Mouse (Mus musculus): ENCODE results near the gene Ctps. TPM values are rescaled to one million over a fixed set of nuclear protein-coding genes. Genes with fewer than 3 reads are reported as not detected.

The Ctps gene
- 108 and 115 TPM in 2 replicates for polyA plus RNA-seq (2014; fragmentation: Nextera tagmentation; extraction: Ambion mirVana)

DNA sequence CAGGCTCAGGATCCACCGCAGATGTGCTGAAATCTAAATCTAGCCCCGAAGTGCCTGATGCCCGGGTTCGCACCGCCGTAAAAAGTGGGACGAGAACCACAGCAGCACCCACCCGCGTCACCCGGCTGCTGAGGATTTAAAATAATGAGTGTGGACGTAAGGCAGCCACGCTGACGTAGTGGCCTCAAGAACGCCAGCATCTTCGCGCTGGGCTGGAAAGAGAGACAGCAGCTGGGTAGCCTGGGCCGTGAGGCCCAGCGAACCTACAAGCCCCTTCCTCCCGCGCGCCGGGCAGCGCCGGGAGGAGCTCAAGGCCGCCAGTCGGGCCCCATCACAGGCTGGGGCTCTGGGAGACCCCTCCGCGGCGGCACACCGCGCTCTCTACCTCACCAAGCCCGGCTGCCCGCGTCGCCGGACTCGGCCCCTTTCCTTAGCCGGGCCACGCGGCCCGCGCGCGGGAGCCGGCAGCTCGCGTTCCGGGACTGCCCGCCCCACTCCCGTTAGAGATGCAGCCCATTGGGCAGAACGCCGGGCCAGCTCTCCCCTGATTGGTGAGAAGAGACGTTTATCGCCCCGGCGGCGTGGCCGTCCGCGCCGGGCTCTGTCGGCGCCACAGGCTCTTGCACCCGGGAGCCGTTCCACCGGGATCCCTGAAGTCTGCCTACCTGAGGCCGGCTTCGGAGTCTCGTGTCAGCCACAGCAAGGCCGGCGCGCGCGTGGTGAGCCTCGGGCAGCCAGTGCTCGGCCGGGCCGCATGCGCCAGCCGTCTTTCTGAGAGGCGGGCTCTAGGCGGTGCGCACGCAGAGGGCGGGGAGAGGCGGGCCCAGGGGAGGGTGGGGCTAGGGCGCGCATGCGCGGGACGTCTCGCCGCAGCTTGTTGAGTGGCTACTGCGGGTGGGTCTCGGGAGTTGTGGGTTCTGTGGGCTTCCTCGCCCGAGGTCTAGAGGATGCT, at the start of gene Ctps:
Gene Ctps, minus strand, starts transcription at position 791 of the 952 bp plus-strand sequence.
- under 1% methylated on average over 85 of the region's 97 CpGs for WGBS
- H3K4me3 ChIP-seq (ENCODE audit: low read depth, low read length), result peak within 1 kb of the TSS; percentile 77
- DNase-seq (ENCODE audit: low spot score) (peak; percentile 97), ATAC-seq (peak; percentile 97)
- H3K4me1 ChIP-seq (ENCODE audit: control insufficient read depth, insufficient read depth, low read length), result peaks cover 20% of the 10 kb centered on the region
- H3K36me3 ChIP-seq (ENCODE audit: control insufficient read depth, insufficient read depth, low read length), result peaks cover 13% of the 10 kb centered on the region
- no peaks in the 10 kb centered on the region for H3K9me3 ChIP-seq (replicated peaks; ENCODE audit: control insufficient read depth, low read length)
- peak within 1 kb of the TSS; percentile 95 for H3K27ac ChIP-seq (ENCODE audit: low read depth, low read length)
- peak within 1 kb of the TSS; percentile 80 for H3K4me2 ChIP-seq (ENCODE audit: low read length)
- H3K27me3 ChIP-seq (replicated peaks; ENCODE audit: control insufficient read depth, insufficient read depth, low read length), result no peaks in the 10 kb centered on the region
- H3K9ac ChIP-seq (ENCODE audit: low read length), result peak within 1 kb of the TSS; percentile 90

DNA sequence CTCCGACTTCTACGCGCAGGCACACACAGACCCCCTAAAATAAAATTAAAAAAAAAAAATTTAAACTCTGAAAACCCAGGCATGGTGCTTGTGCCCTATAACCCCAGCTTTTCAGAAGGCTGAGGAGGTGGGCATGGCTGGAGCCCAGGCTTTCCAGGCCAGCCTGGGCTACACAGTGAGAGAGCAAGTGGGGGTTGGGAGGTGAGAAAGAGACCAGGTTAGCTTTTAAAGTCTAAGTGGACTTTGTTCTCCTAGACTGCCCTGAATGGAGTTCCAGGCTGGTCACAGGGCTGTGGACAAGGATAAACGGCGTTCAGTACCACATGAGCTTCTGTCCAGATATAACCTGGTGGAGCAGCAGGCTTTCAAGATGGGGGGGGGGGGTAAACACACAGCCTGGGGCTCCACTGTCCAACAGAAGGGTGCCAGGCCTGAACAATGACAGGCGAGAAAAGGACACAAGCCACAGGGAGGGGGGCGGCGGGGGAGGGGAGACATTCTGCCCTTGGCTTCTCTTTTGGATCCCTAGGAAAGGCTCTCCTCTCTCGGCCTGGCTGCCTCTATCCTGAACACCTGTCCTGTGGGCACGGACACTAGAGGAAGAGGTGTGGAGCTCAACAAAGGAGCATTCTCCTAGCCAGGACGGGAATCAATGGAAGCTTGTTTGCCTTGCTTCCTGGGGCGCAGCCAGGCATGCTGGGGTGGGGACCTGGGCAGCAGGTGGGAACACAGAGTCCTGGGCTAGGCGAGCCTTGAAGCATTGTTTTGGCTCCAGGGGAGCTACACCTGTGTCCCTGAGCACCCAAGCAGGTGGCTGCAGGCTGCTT, 46.3 kb upstream of the Ctps start:
- no peaks in the 10 kb centered on the region for H3K36me3 ChIP-seq (ENCODE audit: control insufficient read depth, insufficient read depth, low read length)
- ATAC-seq (no peak), DNase-seq (ENCODE audit: low spot score) (no peak)
- H3K27me3 ChIP-seq (replicated peaks; ENCODE audit: control insufficient read depth, insufficient read depth, low read length), result no peaks in the 10 kb centered on the region
- H3K4me3 ChIP-seq (ENCODE audit: low read depth, low read length), result no peak overlapping the region
- no peak overlapping the region for H3K27ac ChIP-seq (ENCODE audit: low read depth, low read length)
- WGBS, result 63% methylated on average over 13 of the region's 13 CpGs
- no peak overlapping the region for H3K9ac ChIP-seq (ENCODE audit: low read length)
- H3K4me1 ChIP-seq (ENCODE audit: control insufficient read depth, insufficient read depth, low read length), result no peaks in the 10 kb centered on the region
- no peak overlapping the region for H3K4me2 ChIP-seq (ENCODE audit: low read length)
- H3K9me3 ChIP-seq (replicated peaks; ENCODE audit: control insufficient read depth, low read length), result no peaks in the 10 kb centered on the region

- Histone ChIP-seq H3K9ac (ENCODE audit: low read length) (no peak overlapping the region; the same call in 1 of the 2 replicates), H3K4me3 (ENCODE audit: low read depth, low read length) (no peak overlapping the region), H3K27ac (ENCODE audit: low read depth, low read length) (no peak overlapping the region), H3K4me2 (ENCODE audit: low read length) (no peak overlapping the region), H3K9me3 (replicated peaks; ENCODE audit: control insufficient read depth, low read length) (no peaks in the 10 kb centered on the region), H3K4me1 (ENCODE audit: control insufficient read depth, insufficient read depth, low read length) (no peaks in the 10 kb centered on the region), H3K36me3 (ENCODE audit: control insufficient read depth, insufficient read depth, low read length) (no peaks in the 10 kb centered on the region), H3K27me3 (replicated peaks; ENCODE audit: control insufficient read depth, insufficient read depth, low read length) (no peaks in the 10 kb centered on the region)
- ATAC-seq, result peak; percentile 70
- WGBS, result 23% methylated on average over 10 of the region's 10 CpGs
- peak; percentile 30 for DNase-seq (ENCODE audit: low spot score)
Measured at GRCm38 (mm10) chr4:120615528-120616081, 45.5 kb upstream of the Ctps start.

- H3K9ac ChIP-seq (ENCODE audit: low read length), result no peak overlapping the region
Measured at GRCm38 (mm10) chr4:120614644-120615043, 44.6 kb upstream of the Ctps start.

DNA sequence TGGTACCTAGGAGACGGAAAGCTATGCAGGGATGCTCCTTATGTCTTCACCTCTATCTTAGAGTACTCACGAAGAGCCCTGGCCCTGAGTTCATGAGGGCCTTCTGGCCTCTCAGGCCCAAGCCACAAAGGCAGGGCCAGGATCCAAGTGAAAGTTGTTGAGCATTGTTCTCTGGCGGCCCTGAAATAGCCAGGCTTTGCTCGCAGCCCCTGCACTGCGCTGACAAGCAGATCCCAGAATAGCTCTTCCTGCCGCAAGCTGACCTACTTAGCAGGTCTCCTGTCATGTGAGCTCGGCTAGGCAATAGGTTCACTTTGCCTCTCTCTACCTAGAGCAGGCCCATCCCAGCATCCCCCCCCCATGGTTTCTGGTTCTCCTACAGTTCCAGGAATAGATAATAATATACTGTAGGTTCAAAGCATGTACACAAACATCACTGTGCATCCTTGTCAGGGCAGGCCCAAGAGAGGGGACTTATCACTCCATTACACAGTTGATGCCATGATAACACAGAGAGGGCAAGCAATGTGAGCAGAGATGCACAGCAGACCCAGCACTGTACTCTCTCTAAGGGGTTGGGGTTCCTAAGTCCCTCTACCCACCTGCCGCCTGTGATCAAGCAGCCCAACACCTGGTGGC, 43.7 kb upstream of the Ctps start:
- no peaks in the 10 kb centered on the region for H3K27me3 ChIP-seq (replicated peaks; ENCODE audit: control insufficient read depth, insufficient read depth, low read length)
- ATAC-seq (no peak; the same call in 1 of the 2 replicates), DNase-seq (ENCODE audit: low spot score) (peak; percentile 14)
- WGBS, result 59% methylated on average over 8 of the region's 8 CpGs
- no peak overlapping the region for H3K27ac ChIP-seq (ENCODE audit: low read depth, low read length)
- H3K9me3 ChIP-seq (replicated peaks; ENCODE audit: control insufficient read depth, low read length), result no peaks in the 10 kb centered on the region
- no peak overlapping the region for H3K4me3 ChIP-seq (ENCODE audit: low read depth, low read length)
- no peaks in the 10 kb centered on the region for H3K36me3 ChIP-seq (ENCODE audit: control insufficient read depth, insufficient read depth, low read length)
- H3K4me2 ChIP-seq (ENCODE audit: low read length), result no peak overlapping the region
- H3K4me1 ChIP-seq (ENCODE audit: control insufficient read depth, insufficient read depth, low read length), result no peaks in the 10 kb centered on the region
- no peak overlapping the region for H3K9ac ChIP-seq (ENCODE audit: low read length)

More at GRCm38 (mm10) chr4:120614644-120615043, 44.6 kb upstream of the Ctps start:
- 81% methylated on average over 9 of the region's 9 CpGs for WGBS
- H3K27ac ChIP-seq (ENCODE audit: low read depth, low read length), result no peak overlapping the region
- no peak for ATAC-seq
- H3K4me3 ChIP-seq (ENCODE audit: low read depth, low read length), result no peak overlapping the region
- H3K4me1 ChIP-seq (ENCODE audit: control insufficient read depth, insufficient read depth, low read length), result no peaks in the 10 kb centered on the region
- H3K9me3 ChIP-seq (replicated peaks; ENCODE audit: control insufficient read depth, low read length), result no peaks in the 10 kb centered on the region
- no peaks in the 10 kb centered on the region for H3K36me3 ChIP-seq (ENCODE audit: control insufficient read depth, insufficient read depth, low read length)
- no peak overlapping the region for H3K4me2 ChIP-seq (ENCODE audit: low read length)
- H3K27me3 ChIP-seq (replicated peaks; ENCODE audit: control insufficient read depth, insufficient read depth, low read length), result no peaks in the 10 kb centered on the region
- DNase-seq (ENCODE audit: low spot score), result no peak

- Histone ChIP-seq H3K36me3 (ENCODE audit: control insufficient read depth, insufficient read depth, low read length) (no peaks in the 10 kb centered on the region), H3K9me3 (replicated peaks; ENCODE audit: control insufficient read depth, low read length) (no peaks in the 10 kb centered on the region), H3K27ac (ENCODE audit: low read depth, low read length) (no peak overlapping the region), H3K4me3 (ENCODE audit: low read depth, low read length) (no peak overlapping the region), H3K4me2 (ENCODE audit: low read length) (no peak overlapping the region), H3K4me1 (ENCODE audit: control insufficient read depth, insufficient read depth, low read length) (no peaks in the 10 kb centered on the region), H3K9ac (ENCODE audit: low read length) (no peak overlapping the region), H3K27me3 (replicated peaks; ENCODE audit: control insufficient read depth, insufficient read depth, low read length) (no peaks in the 10 kb centered on the region)
- ATAC-seq, result no peak
- 29% methylated on average over 9 of the region's 9 CpGs for WGBS
- no peak for DNase-seq (ENCODE audit: low spot score)
Measured at GRCm38 (mm10) chr4:120612304-120613080, 42.4 kb upstream of the Ctps start.

DNA sequence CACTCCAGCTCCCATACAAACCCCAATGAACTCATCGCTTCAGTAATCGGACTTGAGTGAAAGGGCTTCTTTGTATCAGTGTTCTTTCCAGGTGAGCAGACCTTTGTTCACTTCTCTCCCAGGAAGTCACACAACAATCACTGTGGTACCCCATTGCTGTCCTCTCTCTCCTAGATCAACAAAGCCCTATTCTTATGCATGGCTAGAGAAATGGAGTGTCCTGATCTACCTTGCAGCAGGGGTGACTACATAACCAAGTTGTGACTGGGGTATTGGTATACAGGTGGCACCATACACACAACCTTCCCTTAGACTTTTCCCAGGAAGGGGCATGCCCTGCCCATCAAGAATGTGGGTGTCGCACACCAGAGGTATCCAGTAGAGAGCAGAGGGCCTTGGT, 40.9 kb upstream of the Ctps start:
- no peak for ATAC-seq
- Histone ChIP-seq H3K27me3 (replicated peaks; ENCODE audit: control insufficient read depth, insufficient read depth, low read length) (no peaks in the 10 kb centered on the region), H3K9me3 (replicated peaks; ENCODE audit: control insufficient read depth, low read length) (no peaks in the 10 kb centered on the region), H3K4me3 (ENCODE audit: low read depth, low read length) (no peak overlapping the region), H3K36me3 (ENCODE audit: control insufficient read depth, insufficient read depth, low read length) (no peaks in the 10 kb centered on the region), H3K4me2 (ENCODE audit: low read length) (no peak overlapping the region), H3K9ac (ENCODE audit: low read length) (no peak overlapping the region), H3K27ac (ENCODE audit: low read depth, low read length) (no peak overlapping the region), H3K4me1 (ENCODE audit: control insufficient read depth, insufficient read depth, low read length) (no peaks in the 10 kb centered on the region)
- no peak for DNase-seq (ENCODE audit: low spot score)
- WGBS, result 56% methylated on average over 3 of the region's 3 CpGs

- no peak overlapping the region for H3K27ac ChIP-seq (ENCODE audit: low read depth, low read length)
- H3K9ac ChIP-seq (ENCODE audit: low read length), result no peak overlapping the region
- no peak overlapping the region for H3K4me2 ChIP-seq (ENCODE audit: low read length)
- WGBS, result 3% methylated on average over 3 of the region's 3 CpGs
- H3K36me3 ChIP-seq (ENCODE audit: control insufficient read depth, insufficient read depth, low read length), result no peaks in the 10 kb centered on the region
- DNase-seq (ENCODE audit: low spot score) (no peak), ATAC-seq (no peak)
- H3K4me1 ChIP-seq (ENCODE audit: control insufficient read depth, insufficient read depth, low read length), result no peaks in the 10 kb centered on the region
- H3K27me3 ChIP-seq (replicated peaks; ENCODE audit: control insufficient read depth, insufficient read depth, low read length), result no peaks in the 10 kb centered on the region
- H3K9me3 ChIP-seq (replicated peaks; ENCODE audit: control insufficient read depth, low read length), result no peaks in the 10 kb centered on the region
- no peak overlapping the region for H3K4me3 ChIP-seq (ENCODE audit: low read depth, low read length)
Measured at GRCm38 (mm10) chr4:120606941-120607340, 36.9 kb upstream of the Ctps start.

All from forebrain, embryonic 14.5 days (tissue).